Mouse (Mus musculus): ENCODE results near the gene C3ar1.

The C3ar1 gene

GRCm38 (mm10) chr6:122804418-122804817 lies 51.5 kb downstream of the C3ar1 start:
- in situ Hi-C loops (cut with MboI; ENCODE audit: low pct_unique_long_range_greater_than_20kb in 1 of 2, low sequenced_read_pairs in 2 of 2, unreplicated experiment in 1 of 2), result no loop called here

DNA sequence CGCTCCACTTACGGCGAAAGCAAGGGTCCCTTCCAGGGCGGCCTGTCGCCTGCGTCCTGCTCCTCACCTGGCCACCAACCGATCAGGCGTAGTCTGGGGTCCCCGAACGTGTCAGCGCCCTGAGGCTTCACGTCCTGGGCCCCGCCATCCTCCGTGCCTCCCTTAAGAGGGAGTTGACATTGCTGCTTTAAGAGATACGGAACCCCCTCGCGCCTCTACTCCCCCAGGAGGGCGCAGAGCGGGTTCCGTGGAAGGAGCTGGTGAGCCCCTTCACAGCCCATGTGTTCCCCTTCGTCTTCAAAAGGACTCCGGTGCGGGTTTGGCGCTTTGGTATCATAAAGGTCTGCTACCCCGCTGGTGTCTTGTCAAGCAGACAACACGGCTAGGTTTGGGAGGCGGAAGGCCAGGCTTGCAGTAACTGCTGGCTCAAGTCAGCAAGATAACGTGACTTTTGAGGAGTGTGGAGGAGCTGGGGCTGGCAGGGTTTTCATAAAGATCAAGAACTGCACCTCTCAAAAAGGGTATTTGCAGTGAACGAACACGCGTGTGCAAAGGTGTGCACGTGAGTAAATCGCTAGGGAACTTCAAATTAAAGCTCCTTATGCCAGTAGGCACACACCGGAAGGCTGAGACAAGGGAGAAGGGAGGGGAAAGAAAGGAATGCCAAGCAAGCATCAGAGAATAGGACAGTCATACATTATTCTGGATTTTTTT lies 54.0 kb downstream of the C3ar1 start:
- in situ Hi-C loops (cut with MboI; ENCODE audit: low pct_unique_long_range_greater_than_20kb in 1 of 2, low sequenced_read_pairs in 2 of 2, unreplicated experiment in 1 of 2), result no loop called here

- in situ Hi-C loops (cut with MboI; ENCODE audit: low pct_unique_long_range_greater_than_20kb in 1 of 2, low sequenced_read_pairs in 2 of 2, unreplicated experiment in 1 of 2), result no loop called here
These were observed 54.6 kb downstream of the C3ar1 start, which contains the start of gene Slc2a3 for GRCm38 (mm10) chr6:122801301-122801800. TSS of gene Slc2a3 (minus strand) at chr6:122801640.

- in situ Hi-C loops (cut with MboI; ENCODE audit: low pct_unique_long_range_greater_than_20kb in 1 of 2, low sequenced_read_pairs in 2 of 2, unreplicated experiment in 1 of 2), result no loop called here
These were observed 55.2 kb downstream of the C3ar1 start for GRCm38 (mm10) chr6:122800640-122801300.
